Mouse (Mus musculus): ENCODE results near the gene Ndufa12. TPM values are rescaled to one million over a fixed set of nuclear protein-coding genes. Genes with fewer than 3 reads are reported as not detected.

Ndufa12 gene
- polyA plus RNA-seq, 1 experiment from 2014 or later: 380 TPM

DNA sequence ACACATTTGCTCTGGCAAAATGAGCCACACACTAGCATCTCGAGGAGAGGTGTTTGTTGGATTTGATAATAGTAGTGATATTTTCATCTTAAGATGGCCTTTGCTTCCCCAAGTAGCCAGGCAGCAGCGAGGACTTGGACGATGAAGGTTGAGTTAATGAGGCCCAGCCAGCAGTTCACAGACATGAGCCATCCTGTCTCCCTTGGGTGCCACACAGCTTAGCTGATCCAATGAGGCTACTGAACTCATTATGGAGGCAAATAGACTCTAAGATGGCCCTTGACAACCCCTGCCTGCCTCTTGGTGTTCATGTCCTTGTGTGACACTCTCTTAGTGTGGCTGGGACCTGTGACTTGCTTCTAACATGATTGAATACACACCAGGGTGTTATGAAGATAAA is 56.2 kb downstream of the Ndufa12 start:
- H3K4me3 ChIP-seq (ENCODE audit: low read length): no peak overlapping the region
- H3K27ac ChIP-seq (ENCODE audit: low read depth, low read length): no peak overlapping the region
- no peaks in the 10 kb centered on the region for H3K36me3 ChIP-seq (ENCODE audit: control insufficient read depth, insufficient read depth, low read length)
- peaks cover 1% of the 10 kb centered on the region for H3K4me1 ChIP-seq (ENCODE audit: control insufficient read depth, insufficient read depth, low read depth, low read length)
- no peak for ATAC-seq
- 68% methylated on average over 3 of the region's 3 CpGs for WGBS
- H3K9ac ChIP-seq (ENCODE audit: low read depth, low read length): no peak overlapping the region
- H3K27me3 ChIP-seq (replicated peaks; ENCODE audit: control insufficient read depth, insufficient read depth, low read length): no peaks in the 10 kb centered on the region
- no peak overlapping the region for H3K4me2 ChIP-seq (ENCODE audit: low read length)
- no peaks in the 10 kb centered on the region for H3K9me3 ChIP-seq (ENCODE audit: control insufficient read depth, low read length)

DNA sequence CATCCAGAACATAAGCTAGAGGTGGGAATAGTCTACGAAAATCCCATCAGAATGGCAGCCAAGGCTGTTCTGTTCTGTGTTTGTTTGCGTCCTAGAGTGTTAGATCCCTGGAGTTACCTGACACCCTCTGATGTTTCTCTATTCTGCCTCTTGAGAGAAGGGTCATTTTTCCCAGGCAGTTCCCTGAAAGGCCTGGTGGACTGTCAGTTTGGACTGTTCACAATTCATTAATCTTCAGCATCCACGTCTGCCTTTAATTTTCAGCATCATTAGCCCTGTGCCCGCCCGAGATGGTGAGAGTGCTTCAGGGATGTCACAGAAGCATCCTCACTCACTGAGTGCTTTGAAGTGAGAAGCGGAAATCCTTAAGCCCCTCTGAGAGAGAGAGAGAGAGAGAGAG is 57.2 kb downstream of the Ndufa12 start:
- Histone ChIP-seq H3K36me3 (ENCODE audit: control insufficient read depth, insufficient read depth, low read length) (no peaks in the 10 kb centered on the region), H3K27me3 (replicated peaks; ENCODE audit: control insufficient read depth, insufficient read depth, low read length) (no peaks in the 10 kb centered on the region), H3K4me1 (ENCODE audit: control insufficient read depth, insufficient read depth, low read depth, low read length) (no peaks in the 10 kb centered on the region), H3K9me3 (ENCODE audit: control insufficient read depth, low read length) (no peaks in the 10 kb centered on the region), H3K9ac (ENCODE audit: low read depth, low read length) (no peak overlapping the region), H3K4me2 (ENCODE audit: low read length) (no peak overlapping the region), H3K27ac (ENCODE audit: low read depth, low read length) (no peak overlapping the region), H3K4me3 (ENCODE audit: low read length) (no peak overlapping the region)
- no peak for ATAC-seq
- 45% methylated on average over 6 of the region's 6 CpGs for WGBS

DNA sequence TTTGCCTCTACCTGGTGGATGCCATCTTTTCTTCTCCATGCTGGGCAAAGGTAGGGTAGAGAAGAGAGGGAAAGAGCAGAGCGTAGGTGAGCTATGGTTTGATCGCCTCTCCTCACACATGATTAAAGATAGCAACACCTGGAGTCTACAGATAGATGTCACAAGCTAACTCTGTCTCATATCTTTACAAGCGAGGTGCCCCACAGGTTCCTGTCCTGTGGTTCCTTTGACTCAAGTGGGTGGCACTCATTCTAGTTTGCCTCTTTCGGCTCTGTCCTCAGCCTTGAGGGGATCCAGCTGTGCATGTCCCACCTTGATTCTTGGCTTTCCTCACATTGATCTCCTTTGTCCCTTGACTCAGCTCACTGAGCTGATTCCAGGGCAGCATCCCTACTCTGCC is 58.0 kb downstream of the Ndufa12 start:
- no peaks in the 10 kb centered on the region for H3K27me3 ChIP-seq (replicated peaks; ENCODE audit: control insufficient read depth, insufficient read depth, low read length)
- H3K9me3 ChIP-seq (ENCODE audit: control insufficient read depth, low read length): no peaks in the 10 kb centered on the region
- no peak overlapping the region for H3K9ac ChIP-seq (ENCODE audit: low read depth, low read length)
- 89% methylated on average over 4 of the region's 4 CpGs for WGBS
- H3K36me3 ChIP-seq (ENCODE audit: control insufficient read depth, insufficient read depth, low read length): no peaks in the 10 kb centered on the region
- no peak overlapping the region for H3K4me2 ChIP-seq (ENCODE audit: low read length)
- no peak for ATAC-seq
- H3K4me1 ChIP-seq (ENCODE audit: control insufficient read depth, insufficient read depth, low read depth, low read length): no peaks in the 10 kb centered on the region
- no peak overlapping the region for H3K4me3 ChIP-seq (ENCODE audit: low read length)
- no peak overlapping the region for H3K27ac ChIP-seq (ENCODE audit: low read depth, low read length)

DNA sequence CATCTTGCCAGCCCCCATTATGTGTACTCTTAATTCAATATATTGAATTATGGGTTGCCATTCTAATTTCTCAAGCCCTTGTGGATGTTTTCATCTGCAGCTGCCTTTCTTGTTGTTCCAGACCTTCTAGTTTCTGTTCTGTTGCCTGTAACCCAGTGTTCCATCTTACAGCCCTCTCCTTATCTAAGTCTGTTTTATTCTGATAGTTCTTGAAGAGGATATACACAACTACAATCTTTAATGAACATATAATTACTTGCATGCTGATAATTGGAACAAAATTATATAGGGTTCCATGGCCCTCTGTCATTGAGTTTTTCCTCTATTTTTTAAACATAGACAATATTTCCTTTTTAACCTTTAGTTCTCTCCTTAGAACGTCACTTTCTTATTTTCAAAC is 62.0 kb downstream of the Ndufa12 start:
- no peak for ATAC-seq
- 83% methylated on average over 1 of the region's 1 CpGs for WGBS
- Histone ChIP-seq H3K9ac (ENCODE audit: low read depth, low read length) (no peak overlapping the region), H3K4me1 (ENCODE audit: control insufficient read depth, insufficient read depth, low read depth, low read length) (0 out of 2 replicates have a peak, but pooled peaks cover under 1% of the 10 kb centered on the region), H3K4me2 (ENCODE audit: low read length) (no peak overlapping the region), H3K36me3 (ENCODE audit: control insufficient read depth, insufficient read depth, low read length) (no peaks in the 10 kb centered on the region), H3K27ac (ENCODE audit: low read depth, low read length) (no peak overlapping the region), H3K4me3 (ENCODE audit: low read length) (no peak overlapping the region), H3K27me3 (replicated peaks; ENCODE audit: control insufficient read depth, insufficient read depth, low read length) (no peaks in the 10 kb centered on the region), H3K9me3 (ENCODE audit: control insufficient read depth, low read length) (no peaks in the 10 kb centered on the region)

DNA sequence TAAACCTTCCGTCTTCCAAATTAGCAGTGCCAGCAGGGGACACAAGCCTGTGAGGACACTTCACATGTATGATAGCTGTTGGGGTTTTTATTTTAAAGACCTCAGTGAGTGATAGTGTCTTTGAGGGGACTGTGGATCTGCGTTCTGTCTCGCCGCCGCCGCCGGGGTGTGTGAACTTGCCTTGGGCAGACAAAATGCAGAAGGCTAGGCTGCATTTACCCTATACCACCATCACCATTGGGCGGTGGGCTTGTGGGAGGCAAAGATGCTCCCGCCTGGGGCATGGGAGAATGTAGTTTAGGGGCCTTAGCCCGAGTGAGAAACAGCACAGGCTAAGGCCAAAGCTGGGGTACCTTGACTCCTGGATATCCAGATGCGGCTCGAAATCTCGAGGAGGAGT is 64.1 kb downstream of the Ndufa12 start:
- no peak overlapping the region for H3K27ac ChIP-seq (ENCODE audit: low read depth, low read length)
- no peaks in the 10 kb centered on the region for H3K27me3 ChIP-seq (replicated peaks; ENCODE audit: control insufficient read depth, insufficient read depth, low read length)
- 94% methylated on average over 13 of the region's 13 CpGs for WGBS
- no peak overlapping the region for H3K4me3 ChIP-seq (ENCODE audit: low read length)
- ATAC-seq: no peak
- H3K9ac ChIP-seq (ENCODE audit: low read depth, low read length): no peak overlapping the region
- no peak overlapping the region for H3K4me2 ChIP-seq (ENCODE audit: low read length)
- peaks cover 7% of the 10 kb centered on the region for H3K4me1 ChIP-seq (ENCODE audit: control insufficient read depth, insufficient read depth, low read depth, low read length)
- no peaks in the 10 kb centered on the region for H3K36me3 ChIP-seq (ENCODE audit: control insufficient read depth, insufficient read depth, low read length)
- H3K9me3 ChIP-seq (ENCODE audit: control insufficient read depth, low read length): no peaks in the 10 kb centered on the region

DNA sequence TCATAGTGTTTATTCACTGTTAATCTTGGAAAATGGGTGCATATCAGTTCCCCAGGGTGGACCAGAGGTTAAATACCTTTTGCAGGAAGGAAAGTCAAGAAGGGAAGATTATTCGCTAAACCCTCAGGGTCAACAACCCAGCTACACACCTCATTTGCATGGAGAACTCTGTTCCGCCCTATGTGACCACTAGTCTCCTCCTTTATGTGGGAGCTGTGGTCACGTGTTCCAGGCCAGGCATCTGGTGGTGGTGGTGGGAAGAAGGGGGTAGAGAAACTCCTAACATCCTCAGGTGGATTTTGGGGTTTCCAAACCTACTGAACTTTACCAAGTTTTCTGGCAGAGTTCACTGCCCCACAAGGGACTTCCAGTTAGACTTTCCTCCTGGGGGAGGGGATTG is 64.7 kb downstream of the Ndufa12 start:
- no peak for ATAC-seq
- Histone ChIP-seq H3K4me2 (ENCODE audit: low read length) (no peak overlapping the region), H3K4me3 (ENCODE audit: low read length) (no peak overlapping the region), H3K9me3 (ENCODE audit: control insufficient read depth, low read length) (no peaks in the 10 kb centered on the region), H3K36me3 (ENCODE audit: control insufficient read depth, insufficient read depth, low read length) (no peaks in the 10 kb centered on the region), H3K27ac (ENCODE audit: low read depth, low read length) (no peak overlapping the region), H3K4me1 (ENCODE audit: control insufficient read depth, insufficient read depth, low read depth, low read length) (peaks cover 7% of the 10 kb centered on the region), H3K9ac (ENCODE audit: low read depth, low read length) (no peak overlapping the region), H3K27me3 (replicated peaks; ENCODE audit: control insufficient read depth, insufficient read depth, low read length) (no peaks in the 10 kb centered on the region)
- 76% methylated on average over 3 of the region's 3 CpGs for WGBS

DNA sequence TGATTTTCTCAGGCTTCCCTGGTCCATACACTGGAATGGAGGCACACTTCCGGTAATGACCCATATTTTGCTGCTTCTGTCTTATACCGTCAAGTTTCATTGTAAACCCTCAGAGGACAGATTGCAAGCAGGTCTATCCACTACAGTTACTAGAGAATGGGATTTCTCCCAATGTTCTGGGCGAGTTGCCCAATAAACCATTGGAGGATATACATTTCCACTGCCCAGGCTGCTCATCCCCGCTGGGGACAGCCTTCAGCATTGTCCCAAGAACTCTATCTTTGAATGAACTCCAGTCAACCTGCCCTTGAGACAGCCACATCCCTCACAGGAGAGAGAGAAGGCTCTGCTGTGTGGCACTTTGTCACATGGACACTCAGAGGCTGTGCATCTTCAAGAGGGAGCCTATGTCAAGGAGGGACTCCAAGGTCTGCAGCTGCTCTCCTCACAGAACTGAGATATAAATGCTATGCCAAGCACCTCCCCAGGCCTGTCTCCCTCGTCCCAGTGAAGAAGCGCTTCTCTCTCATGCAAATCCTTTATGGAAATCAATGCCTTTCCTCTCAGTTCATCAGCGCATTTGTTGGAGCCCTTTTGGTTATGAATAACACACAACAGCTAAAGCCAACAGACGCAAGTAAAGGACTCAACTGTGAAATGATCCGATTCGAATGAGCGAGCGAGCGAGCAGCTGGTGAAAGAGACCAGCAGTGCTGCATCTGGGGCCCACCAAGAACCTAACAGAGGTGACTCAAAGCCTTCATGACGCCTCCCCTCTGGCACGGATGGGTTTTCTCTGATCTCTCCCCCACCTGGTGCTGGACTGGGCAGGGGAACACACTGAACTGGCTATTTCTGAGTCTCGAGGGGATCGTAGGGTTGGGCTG is 67.4 kb downstream of the Ndufa12 start:
- Histone ChIP-seq H3K9ac (ENCODE audit: low read depth, low read length) (no peak overlapping the region), H3K36me3 (ENCODE audit: control insufficient read depth, insufficient read depth, low read length) (no peaks in the 10 kb centered on the region), H3K4me2 (ENCODE audit: low read length) (peak overlapping the region; percentile 13), H3K9me3 (ENCODE audit: control insufficient read depth, low read length) (0 out of 2 replicates have a peak, but pooled peaks cover 2% of the 10 kb centered on the region), H3K4me1 (ENCODE audit: control insufficient read depth, insufficient read depth, low read depth, low read length) (peaks cover 7% of the 10 kb centered on the region), H3K4me3 (ENCODE audit: low read length) (no peak overlapping the region), H3K27ac (ENCODE audit: low read depth, low read length) (peak overlapping the region; percentile 31), H3K27me3 (replicated peaks; ENCODE audit: control insufficient read depth, insufficient read depth, low read length) (no peaks in the 10 kb centered on the region)
- ATAC-seq: peak; percentile 65
- WGBS: 41% methylated on average over 17 of the region's 17 CpGs

Other genes with a start within 250 kb of the Ndufa12 start
- gene Vezt, start 162.9 kb upstream of the Ndufa12 start, polyA plus RNA-seq (2015; fragmentation: Nextera tagmentation; extraction: Ambion mirVana): 52.1 and 54.0 TPM in 2 replicates
- gene Fgd6, start 162.7 kb upstream of the Ndufa12 start, polyA plus RNA-seq (2015; fragmentation: Nextera tagmentation; extraction: Ambion mirVana): 2.2 and 2.5 TPM in 2 replicates
- gene Nr2c1, start 50.7 kb upstream of the Ndufa12 start, polyA plus RNA-seq (2015; fragmentation: Nextera tagmentation; extraction: Ambion mirVana): 6.9 and 7.6 TPM in 2 replicates
- 0.42 and 0.49 TPM in 2 replicates for gene Gm4792, start 100.0 kb downstream of the Ndufa12 start, polyA plus RNA-seq (2015; fragmentation: Nextera tagmentation; extraction: Ambion mirVana)
- gene Tmcc3, start 113.2 kb downstream of the Ndufa12 start, polyA plus RNA-seq (2015; fragmentation: Nextera tagmentation; extraction: Ambion mirVana): 14.9 and 15.6 TPM in 2 replicates